Mouse (Mus musculus) c-Kit-positive CD71-positive TER-119-positive erythroid progenitor cells, embryonic 14.5 days (primary cell): ENCODE data around the gene Pcsk6.
A peak's percentile ranks its signal among the peaks of the same experiment; 100 is the strongest.

Experiments
- DNase-seq: peaks from one replicate; pipeline ENCODE4 v3.0.0-alpha.2; 2013; ENCODE audit warnings: low spot score

Pcsk6 gene

GRCm38 (mm10) chr7:66055356-66055755 is 193.8 kb downstream of the Pcsk6 start:
- DNase-seq = peak; percentile 38

GRCm38 (mm10) chr7:66058703-66059102 is 197.2 kb downstream of the Pcsk6 start, which contains the start of gene Snrpa1:
Gene Snrpa1 (plus strand): TSS chr7:66059003.
- no peak for DNase-seq

GRCm38 (mm10) chr7:66060066-66060956 is 198.8 kb downstream of the Pcsk6 start:
- DNase-seq = peak; percentile 79

GRCm38 (mm10) chr7:66061057-66061456 is 199.5 kb downstream of the Pcsk6 start:
- peak; percentile 16 for DNase-seq

- no peak for DNase-seq
Observed at GRCm38 (mm10) chr7:66076411-66076810, 214.9 kb downstream of the Pcsk6 start.

- peak; percentile 96 for DNase-seq
Observed at GRCm38 (mm10) chr7:66079364-66080230, 218.1 kb downstream of the Pcsk6 start, which contains the start of gene Selenos. Gene Selenos (plus strand): TSS chr7:66079649.

- no peak for DNase-seq
Observed at GRCm38 (mm10) chr7:66080231-66080613, 218.7 kb downstream of the Pcsk6 start.

GRCm38 (mm10) chr7:66083757-66084156 is 222.2 kb downstream of the Pcsk6 start:
- no peak for DNase-seq

- no peak for DNase-seq
Observed at GRCm38 (mm10) chr7:66084546-66084945, 223.0 kb downstream of the Pcsk6 start.

GRCm38 (mm10) chr7:66087652-66088051 is 226.1 kb downstream of the Pcsk6 start:
- no peak for DNase-seq

- DNase-seq = no peak
Observed at GRCm38 (mm10) chr7:66088077-66088476, 226.5 kb downstream of the Pcsk6 start.

GRCm38 (mm10) chr7:66090676-66091190 is 229.2 kb downstream of the Pcsk6 start:
- no peak for DNase-seq

GRCm38 (mm10) chr7:66091553-66091952 is 230.0 kb downstream of the Pcsk6 start:
- no peak for DNase-seq

GRCm38 (mm10) chr7:66092656-66093055 is 231.1 kb downstream of the Pcsk6 start:
- DNase-seq = no peak

- DNase-seq = no peak
Observed at GRCm38 (mm10) chr7:66094141-66094540, 232.6 kb downstream of the Pcsk6 start.

- no peak for DNase-seq
Observed at GRCm38 (mm10) chr7:66098803-66099202, 237.3 kb downstream of the Pcsk6 start.
